Mouse (Mus musculus) kidney, embryonic 14.5 days (tissue): ENCODE measurements at regions not wholly inside any gene's neighbourhood (a gene's known extent, or its start where the extent isn't known, plus 50 kb on each side); places are given as distances from the start of the nearest gene placed in this dataset.

Source experiments
- ATAC-seq: fragments of 200-750 bp; cut with Nextera tagmentation; 2 replicates; pipeline ENCODE4 v1.8.0; 2017; ENCODE audit warnings: moderate number of reproducible peaks, mild to moderate bottlenecking, moderate TSS enrichment, moderate library complexity; ENCODE audit not compliant: low FRiP score, low TSS enrichment
- H3K27ac ChIP-seq: fragments of 300-500 bp; sonication (generic); 2 replicates; pipeline ENCODE4 v1.5.1; 2014; ENCODE audit warnings: low read depth, mild to moderate bottlenecking, low read length, moderate library complexity, mixed read lengths
- H3K27me3 ChIP-seq: fragments of 300-500 bp; sonication (generic); 2 replicates; pipeline ENCODE4 v1.6.1; 2014; ENCODE audit warnings: mild to moderate bottlenecking, low read length; ENCODE audit not compliant: control insufficient read depth, insufficient read depth
- H3K36me3 ChIP-seq: fragments of 300-500 bp; sonication (generic); 2 replicates; pipeline ENCODE4 v1.6.1; 2014; ENCODE audit warnings: low read length, mixed read lengths; ENCODE audit not compliant: control insufficient read depth, insufficient read depth
- H3K4me1 ChIP-seq: fragments of 300-500 bp; sonication (generic); 2 replicates; pipeline ENCODE4 v1.6.1; 2014; ENCODE audit warnings: low read length, mixed read lengths; ENCODE audit not compliant: control insufficient read depth, insufficient read depth
- H3K4me2 ChIP-seq: fragments of 300-500 bp; sonication (generic); replicated peaks from 2 replicates; pipeline ENCODE4 v1.6.1; 2014; ENCODE audit warnings: low read depth, mild to moderate bottlenecking, low read length
- H3K4me3 ChIP-seq: fragments of 300-500 bp; sonication (generic); 2 replicates; pipeline ENCODE4 v1.5.1; 2014; ENCODE audit warnings: mild to moderate bottlenecking, low read length
- H3K9ac ChIP-seq: fragments of 300-500 bp; sonication (generic); 2 replicates; pipeline ENCODE4 v1.6.1; 2014; ENCODE audit warnings: low read depth, mild to moderate bottlenecking, low read length, moderate library complexity
- H3K9me3 ChIP-seq: fragments of 300-500 bp; sonication (generic); 2 replicates; pipeline ENCODE4 v1.6.1; 2016; ENCODE audit warnings: low read length; ENCODE audit not compliant: control insufficient read depth
- WGBS: fragments of 180-500 bp; shearing (Covaris S2); extraction: QIAGEN DNeasy Blood & Tissue Kit; methylation state at CpG from one replicate; pipeline ENCODE4 v1.1.7; 2014; 5-methylcytosine and 5-hydroxymethylcytosine counted together

DNA sequence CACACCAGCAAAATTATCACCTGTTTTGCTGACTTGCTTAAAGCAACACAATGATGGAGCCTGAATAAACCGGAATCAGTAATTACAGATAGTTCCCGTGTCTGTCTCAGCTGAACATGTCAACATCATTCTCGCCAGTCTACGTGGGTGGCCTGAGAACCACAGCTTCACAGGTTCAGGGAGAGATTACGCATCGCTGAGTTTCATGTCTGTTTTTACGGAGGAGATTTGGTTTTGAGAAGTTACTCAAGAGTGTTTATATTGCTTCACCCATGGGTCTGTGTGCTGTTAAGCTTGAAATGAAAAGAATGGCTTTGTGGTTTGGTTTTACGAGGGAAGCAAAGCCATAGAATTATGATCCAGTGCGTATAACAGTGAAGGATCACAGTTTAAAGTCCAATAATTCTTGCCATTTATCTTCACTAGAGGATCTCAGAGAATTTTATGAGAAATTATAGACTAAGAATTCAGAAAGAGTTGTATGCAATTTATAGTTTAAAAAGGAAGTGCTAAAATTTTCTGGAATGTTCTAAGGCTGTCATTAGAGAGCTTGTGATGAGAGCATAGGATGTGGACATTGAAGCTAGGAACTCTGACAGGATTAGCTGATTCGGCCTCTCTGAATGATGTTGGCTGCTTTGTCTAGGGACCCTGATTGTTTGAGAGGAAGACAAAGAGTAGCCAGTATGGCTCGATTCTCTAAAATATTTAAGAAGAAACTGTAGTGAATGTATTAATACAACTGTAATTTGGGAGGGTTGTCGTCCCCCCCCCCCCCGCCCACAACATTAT lies 119.4 kb upstream of the Nectin3 start:
- no peak overlapping the region for H3K4me2 ChIP-seq
- no peak overlapping the region for H3K27ac ChIP-seq
- H3K4me1 ChIP-seq = no peaks in the 10 kb centered on the region
- H3K9ac ChIP-seq = no peak overlapping the region
- H3K36me3 ChIP-seq = no peaks in the 10 kb centered on the region
- H3K9me3 ChIP-seq = no peaks in the 10 kb centered on the region
- ATAC-seq = peak; percentile 89
- 36% methylated on average over 13 of the region's 13 CpGs for WGBS
- H3K4me3 ChIP-seq = no peak overlapping the region
- H3K27me3 ChIP-seq = no peaks in the 10 kb centered on the region

DNA sequence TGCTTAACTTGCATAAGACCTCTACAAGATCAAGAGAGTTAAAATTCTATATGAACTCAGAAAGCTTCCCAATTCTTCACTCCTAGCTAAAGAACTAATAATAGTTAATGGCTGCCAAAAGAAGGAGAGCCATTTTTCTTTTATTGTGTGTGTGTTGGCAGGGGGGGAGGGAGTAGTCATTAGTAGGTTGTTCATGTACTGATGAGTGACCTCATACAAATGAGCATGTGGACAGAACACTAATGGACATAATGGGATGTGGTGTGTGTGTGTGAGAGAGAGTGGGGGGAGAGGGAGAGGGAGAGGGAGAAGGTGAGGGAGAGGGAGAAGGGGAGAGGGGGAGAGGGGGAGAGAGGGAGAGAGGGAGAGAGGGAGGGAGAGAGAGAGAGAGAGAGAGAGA lies 118.3 kb upstream of the Nectin3 start:
- ATAC-seq = no peak
- H3K4me3 ChIP-seq = no peak overlapping the region
- no peak overlapping the region for H3K27ac ChIP-seq
- no peak overlapping the region for H3K4me2 ChIP-seq
- H3K4me1 ChIP-seq = no peaks in the 10 kb centered on the region
- no peaks in the 10 kb centered on the region for H3K9me3 ChIP-seq
- no peak overlapping the region for H3K9ac ChIP-seq
- no peaks in the 10 kb centered on the region for H3K36me3 ChIP-seq
- H3K27me3 ChIP-seq = no peaks in the 10 kb centered on the region

DNA sequence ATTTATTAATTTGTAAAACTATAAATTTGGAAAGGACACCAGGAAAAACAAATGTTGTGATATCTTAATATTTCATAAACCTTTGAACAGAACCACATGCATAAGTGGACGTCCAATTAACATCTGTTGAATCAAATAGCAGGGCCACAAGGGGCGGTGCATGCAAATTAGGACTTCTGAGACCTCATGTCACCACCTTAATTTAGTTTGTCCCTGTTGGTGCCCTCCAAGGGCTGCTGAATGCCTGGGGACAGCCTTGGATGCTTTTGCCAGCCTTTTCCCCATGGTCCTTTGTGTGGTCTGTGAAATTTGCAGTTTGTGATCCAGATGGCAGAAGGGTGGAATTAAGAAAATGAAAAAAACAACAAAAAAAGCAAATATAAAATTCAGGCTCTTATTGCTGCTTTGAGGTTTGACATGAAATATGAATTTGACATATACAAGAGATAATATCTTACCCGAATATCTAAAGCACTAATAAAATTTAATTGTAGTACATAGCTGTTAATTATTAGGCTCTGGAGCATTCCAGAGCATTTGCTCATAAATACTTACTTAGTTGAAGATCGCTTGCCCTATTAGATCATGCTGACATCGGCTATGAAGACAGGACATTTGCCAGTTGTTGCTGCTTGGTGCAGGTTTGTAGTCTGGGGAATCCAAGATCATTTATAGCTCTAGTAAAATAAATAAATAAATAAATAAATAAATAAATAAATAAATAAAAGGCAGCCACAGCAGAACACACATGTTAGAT lies 114.9 kb upstream of the Nectin3 start:
- no peak for ATAC-seq
- no peaks in the 10 kb centered on the region for H3K36me3 ChIP-seq
- H3K4me1 ChIP-seq = no peaks in the 10 kb centered on the region
- H3K27me3 ChIP-seq = no peaks in the 10 kb centered on the region
- H3K9me3 ChIP-seq = no peaks in the 10 kb centered on the region
- WGBS = 53% methylated on average over 5 of the region's 5 CpGs
- no peak overlapping the region for H3K27ac ChIP-seq
- H3K9ac ChIP-seq = no peak overlapping the region
- H3K4me2 ChIP-seq = no peak overlapping the region
- H3K4me3 ChIP-seq = no peak overlapping the region

DNA sequence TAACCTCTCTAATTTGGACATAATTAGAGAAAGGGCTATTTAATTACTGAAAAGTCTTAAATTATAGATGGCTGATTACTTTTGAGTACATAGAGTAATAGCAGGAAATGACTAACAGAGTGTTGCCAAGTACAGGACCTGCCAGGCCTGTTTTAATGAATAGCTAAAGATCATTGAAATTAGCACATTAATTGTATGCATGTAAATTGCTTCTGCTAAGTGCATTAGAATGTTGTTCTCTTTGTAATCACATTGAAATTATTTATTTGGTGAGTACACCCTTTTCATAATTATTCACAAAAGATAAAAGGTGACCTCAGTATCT lies 107.5 kb upstream of the Nectin3 start:
- no peaks in the 10 kb centered on the region for H3K36me3 ChIP-seq
- no peak overlapping the region for H3K27ac ChIP-seq
- H3K4me1 ChIP-seq = no peaks in the 10 kb centered on the region
- no peak overlapping the region for H3K9ac ChIP-seq
- H3K9me3 ChIP-seq = no peaks in the 10 kb centered on the region
- no peak overlapping the region for H3K4me3 ChIP-seq
- no peak for ATAC-seq
- no peaks in the 10 kb centered on the region for H3K27me3 ChIP-seq
- H3K4me2 ChIP-seq = no peak overlapping the region

DNA sequence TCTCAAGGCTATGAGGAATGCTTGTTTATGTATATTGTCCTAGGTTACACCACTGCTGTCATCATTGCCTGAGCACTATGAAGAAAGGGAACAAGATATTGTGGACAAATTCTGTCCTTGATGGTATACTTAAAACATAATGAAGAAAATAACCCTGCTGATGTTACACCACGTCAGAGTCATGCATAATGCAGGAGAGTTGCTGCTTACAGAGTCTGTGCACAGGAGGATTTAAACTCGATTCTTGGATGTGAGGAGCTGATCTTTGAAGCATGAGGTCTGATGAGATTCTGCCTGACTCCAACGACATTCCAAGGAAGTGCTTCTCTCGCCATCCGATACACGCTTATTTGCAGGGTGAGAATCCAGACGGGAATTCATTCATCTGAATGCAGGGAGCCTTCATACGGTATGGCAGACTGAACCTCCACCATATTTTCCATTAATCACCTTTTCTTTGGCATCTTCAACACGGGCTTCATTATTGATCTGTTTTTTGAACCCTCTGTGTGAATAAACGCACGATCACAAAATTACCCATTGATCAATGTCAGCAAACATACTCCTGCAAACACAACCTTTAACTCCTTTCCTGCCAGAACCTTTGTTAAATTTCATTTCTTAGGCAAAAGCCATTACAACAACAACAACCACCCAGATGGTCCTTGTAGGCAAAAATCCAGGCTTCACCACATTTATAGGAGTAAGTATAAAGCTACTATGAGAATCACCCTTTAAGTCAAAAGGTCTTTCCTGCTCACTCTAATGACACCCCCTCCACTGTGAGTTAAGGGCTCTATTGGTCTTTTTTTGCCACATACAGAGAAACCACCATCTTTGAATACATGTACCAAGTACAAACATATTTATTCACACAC lies 106.9 kb upstream of the Nectin3 start:
- Histone ChIP-seq H3K4me2 (no peak overlapping the region), H3K9me3 (no peaks in the 10 kb centered on the region), H3K9ac (no peak overlapping the region), H3K27me3 (no peaks in the 10 kb centered on the region), H3K36me3 (no peaks in the 10 kb centered on the region), H3K4me3 (no peak overlapping the region), H3K4me1 (no peaks in the 10 kb centered on the region), H3K27ac (no peak overlapping the region)
- WGBS = 44% methylated on average over 11 of the region's 11 CpGs
- ATAC-seq = no peak

DNA sequence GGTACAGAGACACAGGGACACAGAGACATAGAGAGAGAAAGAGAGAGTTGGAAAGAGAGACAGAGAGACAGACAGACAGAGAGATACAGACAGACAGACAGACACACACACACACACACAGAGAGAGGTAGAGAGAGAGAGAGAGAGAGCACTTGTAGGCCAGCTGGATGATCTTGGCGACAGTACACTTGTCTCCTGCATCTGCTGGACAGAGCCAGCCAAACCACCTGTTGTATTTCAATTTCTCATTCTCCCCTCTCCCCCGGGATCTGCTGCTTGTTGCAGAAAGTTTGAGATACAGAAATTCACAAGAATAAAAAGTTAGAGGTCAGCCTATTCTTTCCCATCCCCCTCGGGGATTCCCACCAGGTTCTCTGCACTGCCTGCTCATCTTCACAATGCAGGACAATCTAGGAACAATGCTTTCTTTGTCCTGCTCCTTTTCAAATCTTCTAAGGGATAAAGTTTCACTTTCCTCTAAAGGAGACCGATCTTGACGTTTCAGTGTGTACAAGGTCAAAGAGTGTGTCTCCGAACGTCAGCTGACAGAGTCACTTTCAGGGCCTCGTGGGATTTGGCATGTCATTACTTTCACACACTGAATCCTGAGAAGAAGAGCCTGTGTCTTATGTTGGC lies 94.4 kb upstream of the Nectin3 start:
- H3K27me3 ChIP-seq = no peaks in the 10 kb centered on the region
- no peaks in the 10 kb centered on the region for H3K36me3 ChIP-seq
- H3K9me3 ChIP-seq = no peaks in the 10 kb centered on the region
- no peak overlapping the region for H3K4me2 ChIP-seq
- no peak overlapping the region for H3K27ac ChIP-seq
- no peaks in the 10 kb centered on the region for H3K4me1 ChIP-seq
- ATAC-seq = no peak
- WGBS = 26% methylated on average over 8 of the region's 8 CpGs
- H3K4me3 ChIP-seq = no peak overlapping the region
- H3K9ac ChIP-seq = no peak overlapping the region

DNA sequence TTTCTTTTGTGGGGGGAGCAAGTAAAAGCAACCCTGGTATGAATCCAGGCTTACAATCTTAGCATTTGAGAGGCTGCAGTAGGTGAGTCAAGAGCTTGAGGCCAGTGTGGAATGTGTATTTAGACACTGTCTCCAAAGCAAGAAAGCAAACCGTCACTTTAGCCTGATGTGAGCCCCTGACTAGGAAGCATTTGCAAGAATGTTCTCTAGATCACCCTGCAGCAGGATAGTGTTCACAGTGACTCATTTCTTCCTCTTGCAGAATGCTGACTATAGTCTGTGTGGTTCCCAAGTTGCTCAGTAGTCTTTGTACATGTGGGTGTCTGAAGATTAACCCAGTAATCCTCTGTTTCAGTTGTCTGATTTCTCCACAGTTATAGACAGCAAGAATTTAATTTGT lies 88.7 kb upstream of the Nectin3 start:
- Histone ChIP-seq H3K36me3 (no peaks in the 10 kb centered on the region), H3K9ac (no peak overlapping the region), H3K4me2 (no peak overlapping the region), H3K4me3 (no peak overlapping the region), H3K27ac (no peak overlapping the region), H3K9me3 (no peaks in the 10 kb centered on the region), H3K27me3 (no peaks in the 10 kb centered on the region), H3K4me1 (no peaks in the 10 kb centered on the region)
- 69% methylated on average over 1 of the region's 1 CpGs for WGBS
- no peak for ATAC-seq

DNA sequence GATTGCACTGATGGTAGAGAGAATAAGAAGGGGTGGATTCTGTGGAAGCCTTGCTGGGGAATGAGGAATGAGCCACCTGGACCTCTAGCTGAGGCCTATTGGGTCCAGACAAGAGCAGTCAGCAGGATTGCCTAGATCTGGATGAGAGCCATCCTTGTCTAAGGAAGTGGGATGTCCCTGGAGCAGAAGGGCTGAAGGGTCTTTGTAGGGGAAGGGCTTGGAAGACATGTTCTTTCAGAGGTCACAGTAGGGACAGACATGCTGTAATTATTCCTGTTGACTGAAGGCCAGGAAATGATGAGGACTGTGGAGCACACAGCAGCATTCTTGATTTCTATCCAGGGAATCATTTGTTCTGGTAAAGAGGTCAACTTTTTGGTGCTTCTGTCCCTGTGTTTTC lies 86.2 kb upstream of the Nectin3 start:
- Histone ChIP-seq H3K9me3 (no peaks in the 10 kb centered on the region), H3K4me2 (no peak overlapping the region), H3K27me3 (no peaks in the 10 kb centered on the region), H3K4me3 (no peak overlapping the region), H3K4me1 (no peaks in the 10 kb centered on the region), H3K36me3 (no peaks in the 10 kb centered on the region), H3K9ac (no peak overlapping the region), H3K27ac (no peak overlapping the region)
- no peak for ATAC-seq
